Comparison of ENCODE assay signal across 26 mouse cellular contexts in the genomic region with DNA sequence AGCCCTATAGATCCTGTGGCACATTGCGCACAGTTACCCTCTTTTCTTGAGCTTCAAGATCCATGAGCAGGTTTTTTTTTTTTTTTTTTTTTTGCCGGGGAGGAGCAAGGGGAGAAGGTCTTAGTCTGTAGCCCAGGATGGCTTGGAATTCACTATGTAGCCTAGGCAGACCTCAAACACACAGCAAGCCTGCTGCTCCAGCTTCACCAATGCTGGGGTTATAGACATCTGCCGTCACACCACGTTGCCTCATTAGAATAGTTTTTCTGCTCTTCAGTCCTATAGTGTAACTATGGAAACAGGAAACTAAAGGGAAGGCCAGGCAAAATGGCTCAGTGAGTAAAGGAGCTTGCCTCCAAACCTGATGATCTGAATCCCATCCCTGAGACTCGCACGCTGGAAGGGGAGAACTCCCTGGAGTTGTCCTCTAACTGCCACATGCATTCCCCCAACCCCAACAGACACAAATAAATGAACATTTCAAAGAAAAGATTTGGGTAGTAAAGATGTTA. TPM values are rescaled to one million over a fixed set of nuclear protein-coding genes. Genes with fewer than 3 reads are reported as not detected.
A peak's percentile ranks its signal among the peaks of the same experiment; 100 is the strongest.
DNase-seq lines count a peak whose midpoint lies in the region; ATAC-seq and TF ChIP-seq lines count a peak whose summit lies in the region.
"Had no signal": no experiment of that assay in that cellular context is flagged by ENCODE, and none has a peak within 500 bp of the region (broad histone marks: within the 10 kb centered on the region; RNA-seq: fewer than 3 reads in every experiment).

No protein-coding gene starts in this region.

- H3K27ac ChIP-seq in hindbrain, embryonic 11.5 days (ENCODE audit: low read depth, low read length) = no peak overlapping the region
- H3K27ac ChIP-seq in hindbrain, embryonic 12.5 days = no peak overlapping the region
- no peak overlapping the region for H3K27ac ChIP-seq in midbrain, embryonic 11.5 days (ENCODE audit: low read depth, low read length)
- H3K27ac ChIP-seq in midbrain, embryonic 15.5 days = no peak overlapping the region
- no peak overlapping the region for H3K27ac ChIP-seq in neural tube, embryonic 11.5 days (ENCODE audit: low read depth, low read length)
- H3K27ac ChIP-seq: embryonic facial prominence, embryonic 10.5 days; embryonic facial prominence, embryonic 13.5 days; forebrain, embryonic 12.5 days; forebrain, embryonic 15.5 days; gastrocnemius, adult 2 months had no signal

- peak; percentile 61; the same call in 1 of the 2 replicates for ATAC-seq in hindbrain, embryonic 11.5 days (ENCODE audit: low FRiP score)
- no peak for ATAC-seq in hindbrain, embryonic 12.5 days (ENCODE audit: low FRiP score)
- peak; percentile 57; the same call in 1 of the 2 replicates for ATAC-seq in midbrain, embryonic 11.5 days (ENCODE audit: low FRiP score)
- ATAC-seq in midbrain, embryonic 15.5 days (replicated peaks) = no peak
- peak; percentile 50; the same call in 1 of the 2 replicates for ATAC-seq in neural tube, embryonic 11.5 days (ENCODE audit: insufficient read depth, low FRiP score, low TSS enrichment)
- ATAC-seq: forebrain, embryonic 15.5 days; Patski had no signal

- no peaks in the 10 kb centered on the region for H3K27me3 ChIP-seq in hindbrain, embryonic 11.5 days (ENCODE audit: control insufficient read depth, insufficient read depth, low read length)
- no peaks in the 10 kb centered on the region for H3K27me3 ChIP-seq in hindbrain, embryonic 12.5 days
- H3K27me3 ChIP-seq in midbrain, embryonic 11.5 days (ENCODE audit: control insufficient read depth, insufficient read depth, low read length) = no peaks in the 10 kb centered on the region
- H3K27me3 ChIP-seq in midbrain, embryonic 15.5 days (replicated peaks) = no peaks in the 10 kb centered on the region
- H3K27me3 ChIP-seq in neural tube, embryonic 11.5 days (ENCODE audit: control insufficient read depth, insufficient read depth, low read length) = no peaks in the 10 kb centered on the region
- H3K27me3 ChIP-seq: CH12.LX; embryonic facial prominence, embryonic 13.5 days; forebrain, embryonic 12.5 days; forebrain, embryonic 15.5 days; Patski had no signal

- WGBS in hindbrain, embryonic 11.5 days = 55% methylated on average over 6 of the region's 6 CpGs
- 62% methylated on average over 6 of the region's 6 CpGs for WGBS in hindbrain, embryonic 12.5 days
- 49% methylated on average over 6 of the region's 6 CpGs for WGBS in midbrain, embryonic 11.5 days
- WGBS in midbrain, embryonic 15.5 days = 36% methylated on average over 6 of the region's 6 CpGs
- 63% methylated on average over 6 of the region's 6 CpGs for WGBS in neural tube, embryonic 11.5 days

- no peak for TF ChIP-seq CTCF in brain, embryonic 14.5 days (IDR thresholded peaks at IDR 0.05; ENCODE audit: borderline replicate concordance, extremely low read depth, insufficient read depth, insufficient read length)

- no peaks in the 10 kb centered on the region for H3K36me3 ChIP-seq in hindbrain, embryonic 11.5 days (ENCODE audit: control insufficient read depth, insufficient read depth, low read length)
- H3K36me3 ChIP-seq in hindbrain, embryonic 12.5 days = no peaks in the 10 kb centered on the region
- no peaks in the 10 kb centered on the region for H3K36me3 ChIP-seq in midbrain, embryonic 11.5 days (ENCODE audit: control insufficient read depth, insufficient read depth, low read length)
- H3K36me3 ChIP-seq in midbrain, embryonic 15.5 days (replicated peaks) = no peaks in the 10 kb centered on the region
- H3K36me3 ChIP-seq in neural tube, embryonic 11.5 days (ENCODE audit: control insufficient read depth, insufficient read depth, low read length) = no peaks in the 10 kb centered on the region
- H3K36me3 ChIP-seq: embryonic facial prominence, embryonic 10.5 days; embryonic facial prominence, embryonic 13.5 days; forebrain, embryonic 12.5 days; forebrain, embryonic 15.5 days; G1E had no signal

- H3K9ac ChIP-seq in hindbrain, embryonic 11.5 days (ENCODE audit: low read depth, low read length) = no peak overlapping the region
- H3K9ac ChIP-seq in hindbrain, embryonic 12.5 days = no peak overlapping the region
- H3K9ac ChIP-seq in midbrain, embryonic 11.5 days (ENCODE audit: low read length) = no peak overlapping the region
- no peak overlapping the region for H3K9ac ChIP-seq in midbrain, embryonic 15.5 days
- H3K9ac ChIP-seq in neural tube, embryonic 11.5 days (ENCODE audit: low read length) = no peak overlapping the region
- H3K9ac ChIP-seq: embryonic facial prominence, embryonic 13.5 days; forebrain, embryonic 12.5 days; forebrain, embryonic 15.5 days had no signal

- H3K4me1 ChIP-seq in hindbrain, embryonic 11.5 days (replicated peaks; ENCODE audit: control insufficient read depth, insufficient read depth, low read length) = no peaks in the 10 kb centered on the region
- H3K4me1 ChIP-seq in hindbrain, embryonic 12.5 days = no peaks in the 10 kb centered on the region
- no peaks in the 10 kb centered on the region for H3K4me1 ChIP-seq in midbrain, embryonic 11.5 days (ENCODE audit: control insufficient read depth, insufficient read depth, low read length)
- H3K4me1 ChIP-seq in midbrain, embryonic 15.5 days = no peaks in the 10 kb centered on the region
- no peaks in the 10 kb centered on the region for H3K4me1 ChIP-seq in neural tube, embryonic 11.5 days (ENCODE audit: control insufficient read depth, insufficient read depth, low read length)
- H3K4me1 ChIP-seq: embryonic facial prominence, embryonic 13.5 days; forebrain, embryonic 12.5 days; forebrain, embryonic 15.5 days had no signal

- H3K4me2 ChIP-seq in hindbrain, embryonic 11.5 days (replicated peaks; ENCODE audit: low read depth, low read length) = no peak overlapping the region
- no peak overlapping the region for H3K4me2 ChIP-seq in hindbrain, embryonic 12.5 days (replicated peaks)
- no peak overlapping the region for H3K4me2 ChIP-seq in midbrain, embryonic 11.5 days
- no peak overlapping the region for H3K4me2 ChIP-seq in midbrain, embryonic 15.5 days
- no peak overlapping the region for H3K4me2 ChIP-seq in neural tube, embryonic 11.5 days (ENCODE audit: low read depth)
- H3K4me2 ChIP-seq: embryonic facial prominence, embryonic 13.5 days; forebrain, embryonic 12.5 days; forebrain, embryonic 15.5 days; heart, embryonic 11.5 days had no signal

- no peak for DNase-seq in hindbrain, embryonic 11.5 days (ENCODE audit: low spot score)
- peak; percentile 82 for DNase-seq in midbrain, embryonic 11.5 days (ENCODE audit: low spot score, missing footprints)
- no peak for DNase-seq in neural tube, embryonic 11.5 days (ENCODE audit: low spot score)
- no peak for DNase-seq in neural tube, embryonic 10.5 days (ENCODE audit: extremely low spot score, low spot score)
- DNase-seq in brain, embryonic 14.5 days (ENCODE audit: low read depth) = peak; percentile 18
- DNase-seq: adrenal gland, adult 2 months; adrenal gland, postnatal 14 days; B cell, adult 2 months; cerebellum, adult 11-12 months; cerebellum, adult 8-10 months; cerebellum, postnatal 10 days; cerebellum, postnatal 36 days; embryo, embryonic 11 days; gastrocnemius, adult 2 months; gastrocnemius, postnatal 14 days had no signal

- TF ChIP-seq POLR2A in brain, embryonic 14.5 days (IDR thresholded peaks at IDR 0.05; ENCODE audit: borderline replicate concordance, extremely low read depth, insufficient read depth, insufficient read length, poor library complexity, severe bottlenecking) = no peak

- no peak overlapping the region for H3K4me3 ChIP-seq in hindbrain, embryonic 11.5 days (ENCODE audit: low read depth, low read length)
- H3K4me3 ChIP-seq in hindbrain, embryonic 12.5 days = no peak overlapping the region
- H3K4me3 ChIP-seq in midbrain, embryonic 11.5 days (ENCODE audit: low read depth, low read length) = no peak overlapping the region
- no peak overlapping the region for H3K4me3 ChIP-seq in midbrain, embryonic 15.5 days
- H3K4me3 ChIP-seq in neural tube, embryonic 11.5 days (ENCODE audit: low read depth, low read length) = no peak overlapping the region
- H3K4me3 ChIP-seq: embryonic facial prominence, embryonic 10.5 days; embryonic facial prominence, embryonic 13.5 days; erythroblast, embryonic 14.5 days; forebrain, embryonic 12.5 days; forebrain, embryonic 15.5 days; gastrocnemius, adult 2 months had no signal

- no peaks in the 10 kb centered on the region for H3K9me3 ChIP-seq in hindbrain, embryonic 11.5 days (ENCODE audit: control insufficient read depth, low read length)
- no peaks in the 10 kb centered on the region for H3K9me3 ChIP-seq in hindbrain, embryonic 12.5 days (replicated peaks)
- no peaks in the 10 kb centered on the region for H3K9me3 ChIP-seq in midbrain, embryonic 11.5 days (ENCODE audit: control insufficient read depth, low read length)
- H3K9me3 ChIP-seq in midbrain, embryonic 15.5 days = no peaks in the 10 kb centered on the region
- H3K9me3 ChIP-seq in neural tube, embryonic 11.5 days (ENCODE audit: control insufficient read depth, low read length) = no peaks in the 10 kb centered on the region
- H3K9me3 ChIP-seq: embryonic facial prominence, embryonic 10.5 days; embryonic facial prominence, embryonic 13.5 days; forebrain, embryonic 12.5 days; forebrain, embryonic 15.5 days; G1E had no signal

RNA-seq across cellular contexts. Expression of a gene that starts 10.8 kb away (rescaled TPM):
- polyA plus RNA-seq in hindbrain, embryonic 11.5 days (2014; fragmentation: Nextera tagmentation; extraction: Ambion mirVana) = 17.8 and 23.3 TPM in 2 replicates
- 21.0 and 23.4 TPM in 2 replicates for polyA plus RNA-seq in hindbrain, embryonic 12.5 days (2016; fragmentation: Nextera tagmentation; extraction: Ambion mirVana)
- polyA plus RNA-seq in midbrain, embryonic 11.5 days (2014; fragmentation: Nextera tagmentation; extraction: Ambion mirVana) = 20.1 and 21.4 TPM in 2 replicates
- polyA plus RNA-seq in midbrain, embryonic 15.5 days (2015; fragmentation: Nextera tagmentation; extraction: Ambion mirVana) = 10.6 and 11.2 TPM in 2 replicates
- 23.4 and 23.5 TPM in 2 replicates for polyA plus RNA-seq in neural tube, embryonic 11.5 days (2014; fragmentation: Nextera tagmentation; extraction: Ambion mirVana)
- polyA plus RNA-seq in brain, embryonic 14.5 days (2012; rRNA removed) = 14.4 and 22.7 TPM in 2 replicates

Comparison
In these comparisons a context has a peak if more than half of its experiments do, and no peak if none do; other contexts are left out.
1. ATAC-seq: peak in hindbrain, embryonic 11.5 days (single experiment), midbrain, embryonic 11.5 days (single experiment) and neural tube, embryonic 11.5 days (single experiment); none in hindbrain, embryonic 12.5 days (single experiment) and midbrain, embryonic 15.5 days (single experiment).
2. DNase-seq: peak in midbrain, embryonic 11.5 days (single experiment) and brain, embryonic 14.5 days (single experiment); none in hindbrain, embryonic 11.5 days (single experiment), neural tube, embryonic 11.5 days (single experiment) and neural tube, embryonic 10.5 days (single experiment).